Comparison of ENCODE assay signal across 8 mouse cellular contexts in genomic region chr15:100495102-100495501, GRCm38 (mm10). TPM values are rescaled to one million over a fixed set of nuclear protein-coding genes. Genes with fewer than 3 reads are reported as not detected.
A peak's percentile ranks its signal among the peaks of the same experiment; 100 is the strongest.
DNase-seq lines count a peak whose midpoint lies in the region; ATAC-seq and TF ChIP-seq lines count a peak whose summit lies in the region.

Gene Csrnp2 (minus strand): TSS chr15:100495488.

- peak; percentile 97 for ATAC-seq in hindbrain, postnatal 0 days
- peak; percentile 99 for ATAC-seq in megakaryocyte, adult 5-6 weeks (ENCODE audit: poor library complexity, severe bottlenecking)

- peaks cover 7% of the 10 kb centered on the region; the same call in 1 of the 2 replicates for H3K4me1 ChIP-seq in hindbrain, postnatal 0 days (ENCODE audit: insufficient read depth, low read length)

- DNase-seq in T-cell, adult 2 months (ENCODE audit: low spot score), result peak; percentile 82
- DNase-seq in cerebellum, postnatal 36 days, result peak; percentile 94 to 95
- DNase-seq in gastrocnemius, adult 18-20 months (ENCODE audit: low spot score), result peak; percentile 90
- peak; percentile 98 for DNase-seq in hindbrain, postnatal 0 days (ENCODE audit: low spot score)
- DNase-seq in left cerebral cortex, adult 2 months (ENCODE audit: extremely low spot score in 1 of 2, low spot score in 2 of 2), result peak; percentile 93 to 95
- DNase-seq in right cerebral cortex, adult 2 months (ENCODE audit: low spot score in 2 of 2), result peak; percentile 92
- peak; percentile 91 for DNase-seq in urinary bladder, postnatal 14 days (ENCODE audit: low spot score)

- H3K4me3 ChIP-seq in hindbrain, postnatal 0 days (ENCODE audit: low read length), result peak within 1 kb of the TSS; percentile 88
- H3K4me3 ChIP-seq in left cerebral cortex, adult 2 months, result peak within 1 kb of the TSS; percentile 82

- no peaks in the 10 kb centered on the region for H3K9me3 ChIP-seq in hindbrain, postnatal 0 days (ENCODE audit: low read length)

- H3K27ac ChIP-seq in hindbrain, postnatal 0 days, result peak within 1 kb of the TSS; percentile 96
- peak within 1 kb of the TSS; percentile 97 for H3K27ac ChIP-seq in left cerebral cortex, adult 2 months

- no peaks in the 10 kb centered on the region for H3K27me3 ChIP-seq in hindbrain, postnatal 0 days (ENCODE audit: insufficient read depth, low read length)

- H3K4me2 ChIP-seq in hindbrain, postnatal 0 days (ENCODE audit: low read depth, low read length), result peak within 1 kb of the TSS; percentile 72

- TF ChIP-seq CTCF in hindbrain, postnatal 0 days (IDR thresholded peaks at IDR 0.05; ENCODE audit: low read depth), result peak; percentile 36
- peak; percentile 31 for TF ChIP-seq CTCF in left cerebral cortex, adult 2 months (IDR thresholded peaks at IDR 0.05)

- H3K36me3 ChIP-seq in hindbrain, postnatal 0 days (ENCODE audit: insufficient read depth, low read length), result no peaks in the 10 kb centered on the region

- H3K9ac ChIP-seq in hindbrain, postnatal 0 days (replicated peaks; ENCODE audit: low read length), result peak within 1 kb of the TSS; percentile 94

- intact Hi-C loops in left cerebral cortex, adult 2 months (cut with DNase I), result loop anchor here (2.0 to 10.0 kb wide), 2 partner anchors 26 to 120 kb away; partner anchors contain the start of genes Dazap2 and Letmd1

- WGBS in hindbrain, postnatal 0 days, result 0% methylated on average over 40 of the region's 40 CpGs

RNA-seq across cellular contexts. Expression of gene Csrnp2, which starts in this region (rescaled TPM):
- 1 to 10 TPM; 3.2 to 3.7 TPM for total RNA-seq in gastrocnemius, adult 18-20 months (2021)
- total RNA-seq in hindbrain, postnatal 0 days (2014; rRNA removed), result 50.2 and 53.9 TPM in 2 replicates
- polyA plus RNA-seq in hindbrain, postnatal 0 days (2015; fragmentation: Nextera tagmentation; extraction: Ambion mirVana), result 27.3 and 29.9 TPM in 2 replicates
- total RNA-seq in left cerebral cortex, adult 2 months (2021), result 10 to 100 TPM; 35.3 to 36.3 TPM
- total RNA-seq in megakaryocyte, adult 5-6 weeks (2015), result 0.65 and 1.2 TPM in 2 replicates
- total RNA-seq in megakaryocyte, adult 5-6 weeks (2017), result 0.70 and 0.81 TPM in 2 replicates

Comparison
In these comparisons a context has a peak if more than half of its experiments do, and no peak if none do; other contexts are left out.
1. Peak in every context shown above with its lines: DNase-seq, ATAC-seq, H3K4me3 ChIP-seq and H3K27ac ChIP-seq.
2. RNA of gene Csrnp2 (total RNA-seq): 50.2 to 53.9 TPM in hindbrain, postnatal 0 days and 35.3 to 36.3 TPM in left cerebral cortex, adult 2 months; 3.2 to 3.7 TPM in gastrocnemius, adult 18-20 months and 0.65 to 1.2 TPM in megakaryocyte, adult 5-6 weeks; every median in the first group is over 4 times any median in the second.